Mouse (Mus musculus) intestine, postnatal 0 days (tissue): Measurements from ENCODE around the gene Tns2. TPM values are rescaled to one million over a fixed set of nuclear protein-coding genes. Genes with fewer than 3 reads are reported as not detected.
"Not testable (repeated sequence)": the region's sequence is repeated elsewhere in the genome, so short reads cannot be mapped to it uniquely, and the experiment has no call there.

Source experiments
- ATAC-seq: fragments of 200-750 bp; cut with Nextera tagmentation; 2 replicates; pipeline ENCODE4 v1.8.0; 2017; ENCODE audit warnings: mild to moderate bottlenecking, moderate TSS enrichment, moderate library complexity
- H3K27ac ChIP-seq: fragments of 300-500 bp; sonication (generic); 2 replicates; pipeline ENCODE4 v1.5.1; 2014; ENCODE audit warnings: mild to moderate bottlenecking, low read depth, low read length, moderate library complexity
- H3K27me3 ChIP-seq: fragments of 300-500 bp; sonication (generic); replicated peaks from 2 replicates; pipeline ENCODE4 v1.6.1; 2014; ENCODE audit warnings: low read length, mixed read lengths; ENCODE audit not compliant: control insufficient read depth, insufficient read depth
- H3K36me3 ChIP-seq: fragments of 300-500 bp; sonication (generic); 2 replicates; pipeline ENCODE4 v1.6.1; 2014; ENCODE audit warnings: mild to moderate bottlenecking, moderate library complexity; ENCODE audit not compliant: control insufficient read depth, insufficient read depth
- H3K4me1 ChIP-seq: fragments of 300-500 bp; sonication (generic); replicated peaks from 2 replicates; pipeline ENCODE4 v1.6.1; 2014; ENCODE audit warnings: antibody characterized with exemption, low read length, mixed read lengths; ENCODE audit not compliant: control insufficient read depth, insufficient read depth
- H3K4me2 ChIP-seq: fragments of 300-500 bp; sonication (generic); replicated peaks from 2 replicates; pipeline ENCODE4 v1.6.1; 2014; ENCODE audit warnings: low read depth, mild to moderate bottlenecking, moderate library complexity
- H3K4me3 ChIP-seq: fragments of 300-500 bp; sonication (generic); 2 replicates; pipeline ENCODE4 v1.5.1; 2014; ENCODE audit warnings: low read depth, low read length
- H3K9ac ChIP-seq: fragments of 300-500 bp; sonication (generic); 2 replicates; pipeline ENCODE4 v1.6.1; 2014; ENCODE audit warnings: mild to moderate bottlenecking, low read depth, low read length
- H3K9me3 ChIP-seq: fragments of 300-500 bp; sonication (generic); 2 replicates; pipeline ENCODE4 v1.6.1; 2016; ENCODE audit warnings: mixed run types; ENCODE audit not compliant: control insufficient read depth
- CTCF ChIP-seq: sonication (generic); IDR thresholded peaks from 2 replicates; pipeline ENCODE4 v1.5.1; 2016; ENCODE audit warnings: low read depth, mild to moderate bottlenecking, control low read depth, antibody characterized with exemption, moderate library complexity
- WGBS: fragments of 180-500 bp; shearing (Covaris S2); extraction: QIAGEN DNeasy Blood & Tissue Kit; methylation state at CpG from one replicate; pipeline ENCODE4 v1.1.7; 2014; 5-methylcytosine and 5-hydroxymethylcytosine counted together
- polyA plus RNA-seq: library from polyadenylated mRNA; unstranded; fragments of >200 nt; fragmentation: Nextera tagmentation; extraction: Ambion mirVana; gene quantifications from 2 replicates; pipeline ENCODE4 v1.2.1, GENCODE M21; 2015

Gene Tns2
- polyA plus RNA-seq, 1 experiment from 2014 or later, result 15.0 TPM

- ATAC-seq, result no peak
- Histone ChIP-seq H3K9ac (no peak overlapping the region), H3K4me1 (no peaks in the 10 kb centered on the region), H3K4me2 (no peak overlapping the region), H3K4me3 (no peak overlapping the region), H3K27ac (no peak overlapping the region), H3K27me3 (no peaks in the 10 kb centered on the region), H3K9me3 (no peaks in the 10 kb centered on the region), H3K36me3 (peaks cover 13% of the 10 kb centered on the region)
- 49% methylated on average over 4 of the region's 4 CpGs for WGBS
- TF ChIP-seq CTCF, result no peak
Observed at GRCm38 (mm10) chr15:102079221-102079620, 21.0 kb upstream of the Tns2 start.

- 66% methylated on average over 8 of the region's 8 CpGs for WGBS
- not testable (repeated sequence) for H3K27me3 ChIP-seq, H3K4me2 ChIP-seq, ATAC-seq, H3K4me3 ChIP-seq, H3K9me3 ChIP-seq, H3K27ac ChIP-seq, H3K4me1 ChIP-seq, H3K9ac ChIP-seq
- peaks cover 20% of the 10 kb centered on the region for H3K36me3 ChIP-seq
Observed at GRCm38 (mm10) chr15:102079924-102080323, 20.3 kb upstream of the Tns2 start.

DNA sequence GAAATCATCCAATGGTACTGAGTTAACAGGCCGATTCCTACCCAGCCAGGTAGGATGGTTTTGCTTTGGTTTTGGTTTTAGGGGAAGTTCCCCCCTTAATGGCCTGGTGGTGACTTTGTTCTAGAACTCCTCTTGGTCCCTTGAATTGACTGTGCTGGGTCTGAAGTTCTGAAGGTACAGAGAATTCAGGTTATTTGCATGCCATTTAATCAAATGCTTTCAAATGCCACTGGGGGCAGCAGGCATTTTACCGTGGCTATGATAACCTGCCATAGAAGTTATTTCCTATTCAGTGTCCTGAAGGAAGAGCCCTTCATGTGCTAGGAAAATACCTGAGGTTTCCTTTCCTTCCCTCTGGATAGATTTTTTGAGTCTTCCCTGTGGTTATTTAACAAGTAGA lies 19.8 kb upstream of the Tns2 start:
- no peaks in the 10 kb centered on the region for H3K9me3 ChIP-seq
- no peak overlapping the region for H3K4me3 ChIP-seq
- peak; percentile 48 for TF ChIP-seq CTCF
- no peak overlapping the region for H3K27ac ChIP-seq
- H3K9ac ChIP-seq, result no peak overlapping the region
- peaks cover 20% of the 10 kb centered on the region for H3K36me3 ChIP-seq
- no peak overlapping the region for H3K4me2 ChIP-seq
- no peak for ATAC-seq
- no peaks in the 10 kb centered on the region for H3K27me3 ChIP-seq
- WGBS, result 62% methylated on average over 2 of the region's 2 CpGs
- no peaks in the 10 kb centered on the region for H3K4me1 ChIP-seq

GRCm38 (mm10) chr15:102082148-102082547 lies 18.1 kb upstream of the Tns2 start:
- H3K36me3 ChIP-seq, result peaks cover 35% of the 10 kb centered on the region
- no peaks in the 10 kb centered on the region for H3K9me3 ChIP-seq
- no peak overlapping the region for H3K4me2 ChIP-seq
- peak overlapping the region; percentile 31; the same call in 1 of the 2 replicates for H3K27ac ChIP-seq
- no peaks in the 10 kb centered on the region for H3K4me1 ChIP-seq
- TF ChIP-seq CTCF, result no peak
- H3K27me3 ChIP-seq, result no peaks in the 10 kb centered on the region
- no peak; the same call in 1 of the 2 replicates for ATAC-seq
- H3K9ac ChIP-seq, result no peak overlapping the region
- no peak overlapping the region for H3K4me3 ChIP-seq
- WGBS, result 64% methylated on average over 4 of the region's 4 CpGs

DNA sequence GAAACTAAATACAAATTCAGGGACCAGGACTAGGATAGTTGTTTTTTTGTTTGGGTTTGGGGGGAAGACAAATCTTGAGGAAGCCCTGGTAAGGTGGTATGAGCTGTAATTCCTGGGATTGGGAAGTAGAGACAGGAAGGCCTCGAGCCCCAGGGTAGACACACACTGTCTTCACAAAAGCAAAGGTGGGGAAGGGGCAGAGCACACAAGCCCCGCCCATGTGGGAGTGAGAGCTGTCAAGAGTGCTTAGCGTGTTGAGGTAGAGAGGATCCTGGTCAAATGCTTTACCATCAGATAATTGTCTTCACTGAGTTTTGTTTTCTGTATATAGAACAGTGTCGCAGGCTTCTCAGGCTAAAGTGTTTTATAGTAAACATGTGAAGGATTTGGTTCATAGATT lies 17.2 kb upstream of the Tns2 start:
- Histone ChIP-seq H3K4me1 (no peaks in the 10 kb centered on the region), H3K27ac (no peak overlapping the region), H3K36me3 (peaks cover 44% of the 10 kb centered on the region), H3K9me3 (no peaks in the 10 kb centered on the region), H3K4me2 (no peak overlapping the region), H3K9ac (no peak overlapping the region), H3K4me3 (no peak overlapping the region), H3K27me3 (no peaks in the 10 kb centered on the region)
- ATAC-seq, result no peak
- 72% methylated on average over 4 of the region's 4 CpGs for WGBS
- no peak for TF ChIP-seq CTCF

- H3K36me3 ChIP-seq, result peaks cover 94% of the 10 kb centered on the region
- no peak for TF ChIP-seq CTCF
- WGBS, result 69% methylated on average over 12 of the region's 12 CpGs
- H3K9me3 ChIP-seq, result no peaks in the 10 kb centered on the region
- H3K9ac ChIP-seq, result no peak overlapping the region
- no peaks in the 10 kb centered on the region for H3K27me3 ChIP-seq
- H3K27ac ChIP-seq, result no peak overlapping the region; the same call in 1 of the 2 replicates
- H3K4me2 ChIP-seq, result no peak overlapping the region
- no peaks in the 10 kb centered on the region for H3K4me1 ChIP-seq
- ATAC-seq, result no peak
- no peak overlapping the region for H3K4me3 ChIP-seq
Observed at GRCm38 (mm10) chr15:102089914-102090585, 10.2 kb upstream of the Tns2 start.
